Mouse (Mus musculus): ENCODE measurements around the gene Sufu. TPM values are rescaled to one million over a fixed set of nuclear protein-coding genes. Genes with fewer than 3 reads are reported as not detected.

Gene Sufu
- total RNA-seq (2022), result 10 to 100 TPM; 11.7 to 13.0 (median 12.1) TPM

DNA sequence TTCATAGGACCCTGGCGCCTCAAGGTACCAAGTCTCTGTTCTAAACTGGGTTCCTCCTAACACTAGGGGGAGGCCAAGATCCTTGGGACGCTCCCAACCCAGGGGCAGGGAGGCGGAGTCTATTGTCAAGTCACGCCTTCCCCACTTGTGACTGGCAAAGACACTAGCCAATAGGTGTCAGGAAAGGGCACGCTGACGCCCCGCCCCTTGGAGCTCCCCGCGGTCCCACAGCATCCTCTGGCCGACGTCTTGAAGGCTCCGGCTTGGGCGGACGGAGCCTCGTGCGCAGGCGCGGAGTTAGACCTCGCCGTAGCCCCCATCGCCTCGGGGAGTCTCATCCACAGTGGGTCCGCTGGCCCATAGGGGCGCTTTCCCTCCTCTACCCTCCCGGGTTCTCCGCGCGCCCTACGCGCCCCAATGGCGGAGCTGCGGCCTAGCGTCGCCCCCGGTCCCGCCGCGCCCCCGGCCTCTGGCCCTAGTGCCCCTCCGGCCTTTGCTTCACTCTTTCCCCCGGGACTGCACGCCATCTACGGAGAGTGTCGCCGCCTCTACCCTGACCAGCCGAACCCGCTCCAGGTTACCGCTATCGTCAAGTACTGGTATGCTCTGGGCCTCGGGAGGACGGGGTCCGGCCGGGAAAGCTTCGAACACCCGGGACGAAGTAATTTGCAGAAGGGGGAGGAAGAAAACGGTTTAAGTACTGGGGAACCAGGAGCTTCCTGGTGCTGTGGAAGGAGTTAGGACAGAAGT lies at the start of gene Sufu:
Gene Sufu, plus strand, starts transcription at position 211 of the 750 bp plus-strand sequence.
- DNase-seq (ENCODE audit: low spot score), result peak; percentile 99

DNA sequence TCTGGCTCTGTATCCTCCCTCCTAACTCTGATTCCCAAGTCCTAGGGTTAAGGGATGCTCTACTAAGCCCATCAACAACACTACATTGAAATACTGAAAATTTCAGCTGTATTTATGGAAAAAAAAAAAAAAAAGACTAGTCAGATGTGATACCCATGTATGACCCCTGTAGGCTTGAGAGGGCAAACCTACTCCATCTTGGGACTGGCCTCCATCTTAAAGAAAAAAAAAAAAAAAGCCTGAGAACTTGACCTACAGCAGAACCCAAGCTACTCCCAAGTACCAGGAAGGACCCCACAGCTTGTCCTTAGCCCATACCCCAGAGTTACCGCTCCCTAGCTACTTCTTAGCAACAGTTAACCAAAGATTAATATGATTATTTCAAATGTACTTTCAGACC lies 49.5 kb upstream of the Sufu start:
- no peak for DNase-seq (ENCODE audit: low spot score)

DNA sequence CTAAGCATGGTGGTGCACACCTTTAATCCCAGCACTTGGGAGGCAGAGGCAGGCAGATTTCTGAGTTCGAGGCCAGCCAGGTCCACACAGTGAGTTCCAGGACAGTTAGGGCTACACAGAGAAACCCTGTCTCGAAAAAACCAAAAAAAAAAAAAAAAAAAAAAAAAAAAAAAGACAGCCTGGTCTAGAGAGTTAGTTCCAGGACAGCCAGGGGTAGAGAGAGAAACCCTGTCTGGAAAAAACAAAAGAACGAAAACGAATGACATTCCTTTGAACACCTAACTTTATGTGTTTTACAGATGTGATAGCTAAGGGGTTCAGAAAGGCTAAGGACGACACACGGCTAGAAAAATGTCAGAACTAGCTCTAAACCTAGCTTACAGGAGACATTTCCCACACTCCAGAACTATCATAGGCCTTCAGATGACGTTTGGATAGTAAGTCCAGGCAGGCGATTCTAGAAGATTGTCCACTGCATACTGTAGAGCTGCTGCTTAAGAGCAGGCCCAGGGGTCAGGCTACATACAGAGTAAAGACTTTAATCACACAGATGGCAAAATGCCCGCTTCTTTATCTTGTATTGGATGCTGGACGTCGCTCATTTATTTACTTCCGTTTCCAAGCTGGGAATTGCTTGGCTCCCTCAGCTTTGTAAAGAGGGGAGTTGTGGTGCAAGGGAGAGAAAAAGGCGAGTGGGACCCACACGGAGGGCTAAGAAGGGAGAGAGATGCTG lies 48.6 kb upstream of the Sufu start:
- DNase-seq (ENCODE audit: low spot score), result peak; percentile 13

DNA sequence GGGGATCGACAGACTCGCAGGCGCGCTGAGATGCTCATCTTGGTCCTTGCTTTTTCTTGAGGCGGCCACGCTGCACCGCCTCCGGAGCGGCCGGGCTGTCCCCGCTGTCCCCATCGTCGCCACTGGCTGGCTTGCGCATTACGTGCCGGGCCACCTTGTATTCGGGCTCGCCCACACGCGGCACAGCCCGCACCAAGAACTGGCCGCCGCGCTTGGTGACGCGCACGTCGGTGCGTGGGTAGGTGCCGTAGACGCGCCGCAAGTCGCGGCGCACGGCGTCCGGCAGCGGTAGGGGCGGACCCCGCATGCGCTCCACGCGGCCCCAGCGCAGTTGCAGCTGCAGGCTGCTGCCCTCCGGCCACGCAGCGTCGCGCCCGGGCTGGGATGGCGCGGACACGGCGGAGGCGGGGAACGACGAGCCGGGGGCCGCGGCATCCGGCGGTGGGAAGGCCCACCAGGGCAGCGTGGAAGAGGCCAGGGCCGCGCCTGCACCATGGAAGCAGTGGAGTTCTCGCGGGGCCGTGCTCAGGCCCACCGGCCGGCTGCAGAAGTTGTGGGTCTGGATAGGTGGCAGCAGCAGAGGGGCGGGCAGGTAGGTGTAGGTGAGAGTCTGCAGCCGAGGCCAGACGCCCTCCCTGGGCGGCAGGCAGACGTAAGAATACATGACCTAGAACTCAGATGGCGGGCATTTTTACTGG lies 47.8 kb upstream of the Sufu start:
- DNase-seq (ENCODE audit: low spot score), result peak; percentile 54

DNA sequence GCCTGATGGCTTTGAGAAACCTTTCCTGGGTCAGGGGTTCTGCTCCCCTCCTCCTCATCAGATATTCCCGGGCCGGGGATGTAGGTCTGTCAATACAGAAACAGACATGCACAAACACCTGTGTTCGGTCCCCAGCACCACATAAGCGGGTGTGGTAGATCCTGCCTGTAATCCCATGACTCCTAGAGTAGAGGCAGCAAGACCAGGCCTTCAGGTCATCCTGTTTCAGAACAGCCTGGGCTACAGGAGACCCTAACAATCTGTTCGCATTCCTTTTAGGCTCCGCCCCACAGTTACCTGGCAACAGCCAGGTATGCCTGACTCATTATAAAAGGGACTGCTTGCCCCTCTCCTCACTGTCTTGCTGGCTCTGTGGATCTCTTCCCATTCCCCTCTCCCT lies 47.1 kb upstream of the Sufu start:
- DNase-seq (ENCODE audit: low spot score), result no peak

DNA sequence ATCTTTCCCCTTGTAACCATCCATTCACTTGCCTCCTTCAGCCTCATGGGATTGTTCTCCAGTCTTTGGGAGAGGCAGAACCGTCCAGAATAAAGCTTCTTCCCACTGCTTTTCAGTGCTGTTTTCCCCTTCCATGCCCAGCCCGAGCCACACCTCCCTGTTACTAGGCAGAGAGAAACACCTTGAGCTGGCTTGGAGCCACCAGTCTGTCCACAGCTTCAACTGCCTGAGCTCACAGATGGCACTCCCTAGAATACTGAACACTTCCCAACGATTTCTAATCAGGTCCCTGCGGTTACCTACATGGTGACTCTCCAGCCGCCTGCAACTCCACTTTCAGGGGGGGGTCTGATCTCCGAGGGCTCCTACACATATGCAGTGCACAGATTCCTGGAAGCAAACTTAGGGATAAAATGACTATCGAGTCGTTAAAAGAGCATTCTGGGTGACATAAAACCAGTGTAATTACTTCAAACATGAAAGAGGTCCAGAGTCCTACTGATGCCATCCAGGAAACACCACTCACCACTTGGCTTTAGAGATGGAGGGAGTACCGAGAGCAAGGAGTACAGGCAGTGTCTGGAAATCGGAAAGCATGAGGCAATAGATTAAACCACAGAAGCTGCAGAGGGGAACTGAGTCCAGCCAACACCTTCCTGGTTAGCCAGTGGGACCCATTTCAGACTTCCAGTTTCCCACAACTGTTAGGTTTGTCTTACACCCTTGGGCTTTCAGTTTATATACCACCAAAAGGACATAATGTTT lies 46.3 kb upstream of the Sufu start, which contains the start of gene 2310034G01Rik:
Gene 2310034G01Rik, minus strand, starts transcription at position 135 of the 765 bp plus-strand sequence.
- no peak for DNase-seq (ENCODE audit: low spot score)

DNA sequence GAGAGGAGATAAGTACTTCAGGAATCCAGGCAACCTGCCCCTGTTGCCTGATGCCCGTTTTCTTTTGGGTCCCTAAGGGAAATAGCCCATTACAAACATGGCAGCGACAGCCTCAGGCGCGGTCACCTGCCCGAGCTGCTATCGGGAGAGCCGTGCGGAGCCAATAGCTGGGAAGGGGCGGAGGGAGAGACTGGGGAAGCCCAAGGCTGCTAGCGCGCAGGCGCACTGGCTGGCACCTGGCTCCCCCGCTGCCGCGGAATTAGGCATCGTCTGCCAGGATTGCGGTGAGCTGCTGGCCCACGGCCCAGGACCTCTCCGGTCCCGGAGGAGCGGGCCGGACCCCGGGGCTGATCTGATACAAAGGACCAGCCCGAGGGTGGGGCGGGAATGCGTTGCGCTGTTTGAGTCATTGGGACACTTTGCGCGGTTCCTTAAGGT lies 40.0 kb upstream of the Sufu start:
- DNase-seq (ENCODE audit: low spot score), result peak; percentile 82

DNA sequence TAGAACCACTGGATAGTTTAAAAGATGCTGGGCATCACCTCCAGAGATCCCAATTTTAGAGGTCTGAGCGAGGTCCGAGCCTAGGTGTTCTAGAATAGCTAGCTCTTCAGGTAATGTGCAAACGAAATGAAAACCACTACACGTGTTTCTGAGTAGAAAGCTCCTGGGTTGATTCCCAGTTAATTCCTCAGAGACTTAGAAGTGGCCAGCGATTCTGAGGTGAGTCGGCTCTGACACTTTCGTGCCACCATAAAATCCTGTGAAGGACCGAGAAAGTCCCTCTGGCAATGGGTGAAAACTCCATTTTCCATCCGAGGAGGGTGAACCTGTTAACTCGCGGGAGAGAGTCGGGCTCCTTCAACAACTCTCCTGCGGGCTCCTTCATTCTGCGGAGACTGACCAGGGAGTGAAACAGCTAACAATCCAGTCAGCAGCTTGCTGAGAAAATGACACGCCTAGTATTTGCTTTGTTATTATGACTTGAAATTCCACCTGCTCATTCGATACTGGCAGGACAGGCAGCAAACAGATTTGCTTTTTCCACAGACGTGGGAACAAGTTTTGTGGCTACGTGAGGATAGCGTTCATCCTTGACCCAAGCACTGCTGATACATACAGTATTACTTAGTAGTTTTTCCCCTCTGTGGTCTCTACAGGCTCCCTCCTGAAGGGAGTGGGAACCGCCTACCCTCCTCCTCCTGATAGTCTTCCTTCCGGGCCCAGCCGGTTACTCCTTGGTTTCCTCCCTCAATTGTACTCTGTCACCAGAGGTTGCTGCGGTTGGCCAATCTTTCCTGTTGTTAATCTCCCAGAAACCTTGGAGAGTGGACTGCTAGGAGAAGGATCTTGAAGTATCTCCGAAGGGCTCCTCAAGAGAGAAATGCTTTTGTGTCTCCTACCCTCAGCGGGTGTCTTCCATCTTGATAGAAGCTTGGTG lies 39.1 kb upstream of the Sufu start:
- DNase-seq (ENCODE audit: low spot score), result peak; percentile 42

DNA sequence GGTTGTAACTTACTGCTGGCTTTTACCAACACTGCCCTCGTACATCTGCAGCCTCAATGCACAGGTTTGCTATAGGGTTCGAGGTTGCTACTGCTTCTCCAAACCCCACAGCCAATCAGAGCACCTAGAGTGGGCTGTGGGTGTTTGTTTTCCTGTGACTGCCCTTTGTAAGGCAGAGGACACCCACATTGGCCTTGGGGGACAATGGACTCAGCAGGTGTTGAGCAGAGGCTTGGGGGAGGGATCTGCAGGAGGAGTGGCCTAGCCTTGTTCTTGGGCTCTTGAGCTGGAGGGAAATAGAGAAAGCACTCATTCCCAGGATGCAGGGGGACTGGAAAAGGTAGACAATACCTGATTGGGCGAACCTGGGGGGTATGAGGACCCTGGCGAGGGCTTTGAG lies 38.3 kb upstream of the Sufu start:
- DNase-seq (ENCODE audit: low spot score), result no peak

DNA sequence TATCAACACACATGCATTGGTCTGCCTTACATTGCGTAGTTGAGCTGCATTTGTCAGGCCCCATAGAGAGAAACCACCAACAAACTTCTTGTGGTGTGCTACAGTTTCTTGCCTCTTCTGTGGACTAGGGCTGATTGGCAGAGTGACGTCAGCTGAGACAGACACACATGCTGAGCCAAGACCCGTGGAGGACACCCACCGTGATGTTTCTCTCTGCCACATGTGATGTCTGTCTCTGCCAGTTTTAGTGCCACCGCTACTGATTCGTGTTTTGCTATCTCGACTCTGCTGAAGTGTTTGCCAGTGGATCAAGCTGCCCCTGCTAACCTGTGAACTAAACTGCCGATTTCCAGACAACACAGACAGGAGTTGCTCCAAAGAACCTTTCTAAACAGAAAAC lies 34.6 kb upstream of the Sufu start:
- DNase-seq (ENCODE audit: low spot score), result no peak

DNA sequence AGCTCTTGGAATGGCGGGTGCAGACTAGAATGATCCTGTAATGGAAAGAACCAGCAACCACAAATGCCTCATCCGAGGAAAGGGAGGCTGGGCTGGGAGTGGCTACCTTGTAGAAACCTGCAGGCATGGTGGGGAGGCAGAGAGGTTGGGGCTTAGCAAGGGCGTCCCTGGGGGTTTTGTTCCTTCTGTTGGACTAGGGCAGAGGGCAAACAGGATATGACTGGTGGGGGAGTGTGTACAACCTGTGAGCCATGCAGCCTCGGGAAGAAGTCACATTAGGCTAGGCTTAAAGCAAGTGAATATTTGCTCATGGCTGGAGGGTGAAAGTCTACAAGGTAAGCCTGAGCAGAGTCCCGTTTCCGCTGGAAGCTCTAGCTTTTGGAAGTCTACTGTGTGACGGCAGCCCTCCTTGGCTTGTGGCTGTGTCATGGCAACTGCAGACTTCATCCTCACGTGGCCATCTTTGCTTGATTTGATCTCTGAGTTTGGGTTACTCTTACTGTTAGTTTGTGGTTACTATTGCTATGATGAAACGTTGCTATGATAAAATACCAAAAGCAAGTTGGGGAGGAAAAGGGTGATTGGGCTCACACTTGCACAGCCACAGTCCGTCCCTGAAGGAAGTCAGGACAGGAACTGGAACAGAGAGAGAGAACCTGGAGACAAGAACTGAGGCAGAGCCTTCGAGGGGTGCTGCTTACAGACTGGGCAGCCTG lies 33.2 kb upstream of the Sufu start:
- DNase-seq (ENCODE audit: low spot score), result no peak

DNA sequence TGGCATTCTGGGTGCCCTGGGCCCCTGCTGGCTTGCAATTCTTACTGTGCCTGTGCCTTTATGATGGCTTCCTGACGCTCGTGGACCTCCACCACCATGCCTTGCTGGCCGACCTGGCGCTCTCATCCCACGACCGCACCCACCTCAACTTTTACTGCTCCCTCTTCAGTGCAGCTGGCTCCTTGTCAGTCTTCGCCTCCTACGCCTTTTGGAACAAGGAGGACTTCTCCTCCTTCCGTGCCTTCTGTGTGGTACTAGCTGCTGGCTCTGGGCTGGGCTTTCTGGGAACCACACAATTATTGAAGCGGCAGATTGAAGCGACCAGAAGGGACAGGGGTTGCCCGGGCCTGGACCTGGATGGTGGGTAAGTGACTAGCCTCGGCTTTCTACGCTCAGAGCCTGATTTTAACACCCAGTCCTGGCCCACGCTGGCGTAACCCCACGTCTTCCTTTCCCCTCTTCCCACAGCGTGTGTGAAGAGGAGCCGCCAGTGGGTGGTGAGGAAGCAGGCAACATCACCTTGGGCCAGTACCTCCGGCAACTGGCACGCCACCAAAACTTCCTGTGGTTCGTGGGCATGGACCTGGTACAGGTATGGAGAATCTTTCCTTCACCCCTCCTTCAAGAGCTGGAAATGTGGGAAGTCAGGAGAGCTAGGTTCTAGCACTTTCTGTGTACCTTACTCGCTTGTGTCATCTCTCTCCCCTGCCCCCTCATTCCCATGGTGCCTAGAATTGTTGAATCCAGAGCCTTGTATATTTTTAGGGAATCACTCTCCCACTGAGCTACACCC lies 28.7 kb upstream of the Sufu start:
- DNase-seq (ENCODE audit: low spot score), result no peak

DNA sequence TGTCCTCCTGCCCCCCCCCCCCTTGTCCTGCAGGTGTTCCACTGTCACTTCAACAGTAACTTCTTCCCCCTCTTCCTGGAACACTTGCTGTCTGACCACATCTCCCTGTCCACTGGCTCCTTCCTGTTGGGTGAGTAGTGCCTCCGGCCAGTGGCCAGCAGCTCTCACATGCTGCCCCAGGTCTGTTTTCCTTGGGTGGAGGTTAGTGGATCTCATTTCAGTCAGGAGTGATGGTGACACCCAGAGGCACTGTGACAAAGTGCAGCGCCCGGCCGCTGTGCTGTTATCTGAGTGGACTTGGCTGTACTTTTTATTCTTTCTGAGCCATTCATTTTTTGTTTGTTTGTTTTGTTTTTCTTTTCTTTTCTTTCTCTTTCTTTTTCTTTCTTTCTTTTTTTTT lies 27.5 kb upstream of the Sufu start:
- peak; percentile 56 for DNase-seq (ENCODE audit: low spot score)

DNA sequence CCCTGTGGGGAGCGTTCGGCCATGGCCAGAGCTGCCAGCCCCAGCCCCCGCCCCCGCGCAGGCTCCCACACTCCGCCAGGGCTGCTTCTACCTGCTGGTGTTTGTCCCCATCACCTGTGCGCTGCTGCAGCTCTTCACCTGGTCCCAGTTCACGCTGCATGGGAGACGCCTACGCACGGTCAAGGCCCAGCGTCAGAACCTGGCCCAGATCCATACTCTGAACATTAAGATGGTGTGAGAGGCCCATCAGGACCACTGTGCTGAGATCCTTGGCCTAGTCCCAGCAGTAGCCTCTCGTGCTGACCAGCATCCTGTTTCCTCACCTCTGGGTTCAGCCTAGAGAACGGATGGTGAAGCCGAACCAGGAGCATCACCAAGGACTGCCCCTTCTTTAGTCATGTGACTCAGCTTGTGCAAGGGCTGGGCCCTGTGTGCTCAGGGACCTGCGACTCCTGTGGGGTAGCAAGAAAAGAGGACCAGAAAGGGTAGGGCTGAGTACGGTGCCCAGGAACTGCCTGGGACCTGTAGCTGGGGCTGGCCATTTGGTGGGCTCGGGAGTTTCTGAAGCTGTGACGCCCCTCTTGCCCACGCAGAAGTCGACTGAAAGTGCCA lies 22.1 kb upstream of the Sufu start:
- no peak for DNase-seq (ENCODE audit: low spot score)

DNA sequence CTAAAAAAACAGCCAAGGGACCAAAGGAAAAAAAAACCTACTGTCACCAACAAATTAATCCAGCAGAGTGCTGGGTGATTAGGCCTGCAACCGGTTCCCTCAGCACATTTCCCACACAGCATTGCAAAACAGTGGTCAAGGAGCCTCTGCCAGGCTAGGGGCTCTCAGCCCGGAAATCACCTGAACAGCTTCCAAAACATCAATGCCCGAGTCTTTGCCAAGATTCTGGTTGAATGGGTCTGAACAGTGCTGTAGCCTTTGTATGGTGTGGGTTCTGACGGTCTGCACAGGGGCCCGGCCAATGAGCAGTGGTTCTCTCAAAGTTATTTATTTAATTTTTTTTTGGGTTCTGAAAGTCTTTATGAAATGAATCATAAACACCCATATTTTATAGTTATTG lies 21.2 kb upstream of the Sufu start:
- no peak for DNase-seq (ENCODE audit: low spot score)

DNA sequence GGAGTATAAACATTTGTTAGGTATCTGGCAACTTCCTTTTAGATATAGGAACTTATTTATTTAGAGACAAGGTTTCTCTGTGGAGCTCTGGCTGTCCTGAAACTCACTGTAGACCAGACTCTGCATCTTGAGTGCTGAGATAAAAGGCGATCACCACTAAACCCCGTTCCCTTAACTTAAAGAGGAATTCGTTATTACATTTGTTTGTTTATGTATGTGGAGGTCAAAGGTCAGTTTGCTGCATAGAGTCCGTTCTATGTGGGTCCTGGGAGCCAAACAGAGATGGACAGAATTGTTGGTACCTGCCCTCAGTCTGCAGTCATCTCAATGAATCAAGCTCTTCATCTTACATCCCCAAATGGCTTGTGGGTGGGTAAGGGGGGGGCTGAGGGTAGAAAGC lies 20.8 kb upstream of the Sufu start:
- no peak for DNase-seq (ENCODE audit: low spot score)

DNA sequence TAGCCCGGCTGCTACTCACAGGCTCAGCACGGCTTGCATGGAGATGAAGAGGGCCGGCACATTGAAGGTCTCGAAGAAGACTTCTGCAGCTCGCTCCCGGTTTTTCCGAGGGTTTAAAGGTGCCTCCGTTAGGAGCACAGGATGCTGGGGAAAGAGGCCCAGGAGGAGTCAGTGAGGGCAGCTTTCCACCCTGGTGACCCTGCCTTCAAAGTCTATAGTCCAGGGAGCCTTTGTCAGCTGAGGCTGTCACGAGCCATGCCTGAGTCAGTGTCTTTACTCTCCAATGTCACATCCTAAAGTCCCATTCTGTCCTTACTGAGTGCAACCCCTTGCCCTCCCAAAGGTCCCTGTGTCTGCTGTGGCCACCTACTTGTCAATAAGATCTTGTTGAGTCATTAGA lies 14.4 kb upstream of the Sufu start:
- DNase-seq (ENCODE audit: low spot score), result no peak

DNA sequence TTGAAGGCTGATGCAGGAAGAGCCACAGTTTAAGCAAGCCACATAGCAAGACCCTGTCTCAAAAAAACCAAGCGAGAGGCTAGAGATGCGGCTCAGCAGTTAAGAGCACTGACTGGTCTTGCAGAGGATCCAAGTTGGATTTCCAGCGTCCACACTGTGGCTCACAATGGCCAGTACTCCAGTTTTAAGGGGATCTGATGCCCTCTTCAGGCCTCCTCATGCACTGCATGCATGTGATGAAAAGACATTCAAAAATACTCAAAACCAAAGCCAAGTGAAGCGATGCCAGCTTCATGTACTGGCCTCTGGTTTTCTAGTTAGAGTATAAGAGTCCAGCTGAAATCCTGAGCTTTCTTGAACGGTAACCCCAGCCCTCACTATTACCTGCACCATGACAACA lies 6.8 kb upstream of the Sufu start:
- no peak for DNase-seq (ENCODE audit: low spot score)

DNA sequence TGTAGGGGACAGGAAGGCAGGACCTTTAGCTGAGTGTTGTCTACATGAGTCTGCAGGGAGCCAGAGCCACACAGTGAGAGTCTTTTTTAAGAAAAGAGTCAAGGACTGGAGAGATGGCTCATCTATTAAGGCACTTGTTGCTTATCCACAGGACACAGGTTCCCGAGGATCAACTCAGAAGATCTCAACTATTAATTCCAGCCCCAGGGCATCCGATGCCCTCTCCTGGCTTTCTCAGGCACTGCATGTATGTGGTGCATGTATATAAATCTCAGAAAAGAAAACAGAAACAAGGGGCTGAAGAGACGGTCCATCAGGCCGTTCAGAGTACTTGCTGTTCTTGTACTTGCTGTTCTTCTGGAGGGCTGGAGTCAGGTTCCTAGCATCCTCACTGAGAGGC lies 4.7 kb upstream of the Sufu start:
- DNase-seq (ENCODE audit: low spot score), result no peak

Measured in heart, adult 8-10 months (tissue).